Mouse (Mus musculus) forebrain, embryonic 16.5 days (tissue): ENCODE measurements around the gene Ift22. TPM values are rescaled to one million over a fixed set of nuclear protein-coding genes. Genes with fewer than 3 reads are reported as not detected.
"Not testable (repeated sequence)": the region's sequence is repeated elsewhere in the genome, so short reads cannot be mapped to it uniquely, and the experiment has no call there.

Experiments
- ATAC-seq: fragments of 200-750 bp; cut with Nextera tagmentation; 2 replicates; pipeline ENCODE4 v1.8.0; 2017; ENCODE audit warnings: mild to moderate bottlenecking, moderate library complexity
- H3K27ac ChIP-seq: fragments of 300-500 bp; sonication (generic); 2 replicates; pipeline ENCODE4 v1.5.1; 2014; ENCODE audit warnings: low read length, control low read depth
- H3K27me3 ChIP-seq: fragments of 300-500 bp; sonication (generic); replicated peaks from 2 replicates; pipeline ENCODE4 v1.6.1; 2014; ENCODE audit warnings: low read length; ENCODE audit not compliant: control insufficient read depth, insufficient read depth
- H3K36me3 ChIP-seq: fragments of 300-500 bp; sonication (generic); 2 replicates; pipeline ENCODE4 v1.6.1; 2014; ENCODE audit not compliant: control insufficient read depth, insufficient read depth
- H3K4me1 ChIP-seq: fragments of 300-500 bp; sonication (generic); replicated peaks from 2 replicates; pipeline ENCODE4 v1.6.1; 2014; ENCODE audit warnings: low read length; ENCODE audit not compliant: control insufficient read depth, insufficient read depth
- H3K4me2 ChIP-seq: fragments of 300-500 bp; sonication (generic); 2 replicates; pipeline ENCODE4 v1.6.1; 2014; ENCODE audit warnings: mild to moderate bottlenecking, low read length, control low read depth
- H3K4me3 ChIP-seq: fragments of 300-500 bp; sonication (generic); replicated peaks from 2 replicates; pipeline ENCODE4 v1.5.1; 2014; ENCODE audit warnings: mild to moderate bottlenecking, low read length, control low read depth
- H3K9ac ChIP-seq: fragments of 300-500 bp; sonication (generic); replicated peaks from 2 replicates; pipeline ENCODE4 v1.6.1; 2014; ENCODE audit warnings: low read depth, low read length, control low read depth
- H3K9me3 ChIP-seq: fragments of 300-500 bp; sonication (generic); 2 replicates; pipeline ENCODE4 v1.6.1; 2016; ENCODE audit warnings: low read length; ENCODE audit not compliant: control insufficient read depth
- WGBS: fragments of 180-500 bp; shearing (Covaris S2); extraction: QIAGEN DNeasy Blood & Tissue Kit; methylation state at CpG from one replicate; pipeline ENCODE4 v1.1.7; 2014; 5-methylcytosine and 5-hydroxymethylcytosine counted together
- polyA plus RNA-seq: library from polyadenylated mRNA; unstranded; fragments of >200 nt; fragmentation: Nextera tagmentation; extraction: Ambion mirVana; gene quantifications from 2 replicates; pipeline ENCODE4 v1.2.1, GENCODE M21; 2015

Gene Ift22
- polyA plus RNA-seq, 1 experiment from 2014 or later = 114 TPM

DNA sequence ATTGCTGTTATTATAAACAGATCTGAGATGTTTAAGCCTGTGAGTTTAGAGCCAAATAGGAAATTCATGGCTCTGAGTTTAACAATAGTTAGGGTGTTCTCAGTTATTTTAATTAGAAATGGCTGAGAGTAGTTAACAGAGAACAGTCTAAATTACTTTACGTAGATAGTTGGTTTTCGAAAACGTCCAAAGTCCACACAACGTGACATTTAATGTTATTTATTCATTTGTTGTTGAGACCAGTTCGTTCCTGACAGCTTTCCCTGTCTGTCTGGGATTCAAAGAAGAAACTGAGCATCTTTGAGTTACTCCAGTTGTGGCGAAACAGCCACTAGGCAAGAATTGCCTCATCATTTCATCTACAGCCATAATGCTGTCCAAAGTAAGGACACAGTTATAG lies 32.1 kb downstream of the Ift22 start:
- not testable (repeated sequence) for ATAC-seq, H3K9me3 ChIP-seq, H3K9ac ChIP-seq, H3K36me3 ChIP-seq, H3K27ac ChIP-seq, H3K4me1 ChIP-seq, H3K27me3 ChIP-seq, H3K4me2 ChIP-seq, H3K4me3 ChIP-seq
- 85% methylated on average over 6 of the region's 6 CpGs for WGBS

DNA sequence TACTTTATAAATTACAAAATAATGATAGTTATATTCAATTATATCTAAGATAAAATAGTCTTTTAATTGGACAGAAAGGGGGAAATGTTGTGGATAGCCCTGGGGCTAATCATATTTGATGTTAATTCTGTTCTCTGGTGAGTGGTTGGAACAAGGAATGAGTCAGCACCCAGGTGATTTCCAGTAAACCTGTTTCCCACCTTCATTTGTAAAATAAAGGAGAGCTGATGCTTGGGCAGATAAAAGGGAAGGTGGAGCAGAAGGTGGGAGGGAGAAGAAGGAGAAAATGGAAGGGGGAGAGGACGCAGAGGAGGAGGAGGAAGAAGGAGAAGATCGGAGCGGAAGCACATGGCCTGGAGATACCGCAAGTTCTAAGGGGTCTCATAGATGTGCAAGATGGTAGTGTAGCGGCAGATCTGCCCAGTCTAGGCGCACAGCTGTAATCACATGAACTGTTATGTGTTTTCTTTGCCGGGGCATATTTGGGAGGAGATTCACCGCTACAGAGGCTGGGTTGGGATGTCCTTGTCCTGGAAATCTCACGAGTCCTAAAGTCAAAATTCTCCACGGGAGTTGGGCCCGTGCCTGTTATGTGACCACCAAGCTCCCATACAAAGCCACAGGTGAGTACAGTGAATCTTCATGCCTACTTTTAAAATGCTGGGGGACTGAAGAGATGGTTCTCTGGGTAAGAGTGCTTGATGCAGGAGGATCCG lies 33.1 kb downstream of the Ift22 start:
- no peaks in the 10 kb centered on the region for H3K27me3 ChIP-seq
- no peak overlapping the region for H3K4me2 ChIP-seq
- 93% methylated on average over 12 of the region's 12 CpGs for WGBS
- no peak overlapping the region for H3K9ac ChIP-seq
- H3K36me3 ChIP-seq = no peaks in the 10 kb centered on the region
- no peak for ATAC-seq
- no peak overlapping the region for H3K4me3 ChIP-seq
- no peaks in the 10 kb centered on the region for H3K9me3 ChIP-seq
- H3K27ac ChIP-seq = no peak overlapping the region
- no peaks in the 10 kb centered on the region for H3K4me1 ChIP-seq

DNA sequence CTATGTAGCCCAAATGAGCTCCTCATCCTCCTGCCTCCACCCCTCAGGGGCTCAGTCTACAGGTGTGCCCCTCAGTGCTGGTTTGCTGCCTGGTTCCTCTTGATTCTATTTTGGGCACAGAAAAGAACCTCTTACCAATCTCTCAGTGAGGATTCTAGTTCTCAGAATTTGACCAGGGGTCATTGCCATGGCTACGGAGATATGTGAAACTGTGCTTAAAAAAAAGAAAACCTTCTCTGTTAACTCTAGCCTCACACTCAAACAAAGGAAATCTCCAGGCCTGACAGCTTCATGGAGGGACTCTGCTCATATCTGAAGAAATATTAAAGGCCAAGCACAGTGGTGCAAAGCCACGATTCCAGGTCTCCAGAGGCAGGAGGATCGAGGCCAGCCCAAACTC lies 34.8 kb downstream of the Ift22 start:
- 89% methylated on average over 3 of the region's 3 CpGs for WGBS
- no peak for ATAC-seq
- H3K27ac ChIP-seq = no peak overlapping the region
- no peaks in the 10 kb centered on the region for H3K9me3 ChIP-seq
- no peak overlapping the region for H3K9ac ChIP-seq
- H3K36me3 ChIP-seq = no peaks in the 10 kb centered on the region
- no peaks in the 10 kb centered on the region for H3K27me3 ChIP-seq
- H3K4me1 ChIP-seq = no peaks in the 10 kb centered on the region
- no peak overlapping the region for H3K4me3 ChIP-seq
- H3K4me2 ChIP-seq = no peak overlapping the region

DNA sequence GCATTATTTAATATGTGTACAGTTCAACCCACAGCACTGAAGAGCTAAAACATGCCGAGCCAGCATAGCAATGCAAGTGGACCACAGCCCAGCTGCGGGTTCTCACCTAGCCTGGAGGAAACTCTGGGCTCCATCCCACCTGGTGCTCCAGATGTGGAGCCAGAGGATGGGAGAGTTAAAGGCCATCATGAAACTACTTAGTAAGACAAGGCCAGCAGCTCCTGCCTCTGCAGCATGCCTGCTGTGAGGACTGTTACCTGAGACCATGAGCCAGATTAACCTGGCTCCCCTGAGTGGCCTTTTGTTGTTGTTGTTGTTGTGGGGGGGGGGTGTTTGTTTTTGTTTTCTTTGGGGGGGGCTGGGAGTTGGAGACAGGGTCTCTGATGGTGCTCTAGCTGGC lies 35.4 kb downstream of the Ift22 start:
- Histone ChIP-seq H3K9ac (no peak overlapping the region), H3K9me3 (no peaks in the 10 kb centered on the region), H3K4me2 (no peak overlapping the region), H3K36me3 (no peaks in the 10 kb centered on the region), H3K27me3 (no peaks in the 10 kb centered on the region), H3K4me3 (no peak overlapping the region), H3K4me1 (no peaks in the 10 kb centered on the region), H3K27ac (no peak overlapping the region)
- ATAC-seq = no peak
- WGBS = 85% methylated on average over 2 of the region's 2 CpGs

DNA sequence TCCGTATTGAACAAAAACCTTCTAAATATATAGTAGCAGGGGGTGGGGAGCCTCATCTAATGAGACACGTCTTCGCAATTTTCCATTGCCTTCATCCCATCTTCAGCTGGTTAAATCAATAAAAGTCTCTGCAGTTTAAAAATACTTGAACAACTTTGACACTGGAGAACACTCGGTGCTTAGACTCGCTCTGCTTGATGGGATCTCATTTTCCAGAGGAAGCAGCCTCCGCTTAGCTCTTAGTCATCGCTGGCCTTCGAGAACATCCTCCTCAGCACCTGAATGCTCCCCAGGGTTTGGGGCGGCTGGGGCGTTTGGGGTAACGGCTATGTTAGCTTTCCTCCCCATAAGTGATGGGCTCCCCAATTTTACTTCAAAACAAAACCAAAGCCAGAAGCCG lies 37.1 kb downstream of the Ift22 start:
- ATAC-seq = no peak
- Histone ChIP-seq H3K9me3 (no peaks in the 10 kb centered on the region), H3K27me3 (no peaks in the 10 kb centered on the region), H3K9ac (no peak overlapping the region), H3K36me3 (no peaks in the 10 kb centered on the region), H3K4me2 (no peak overlapping the region), H3K4me1 (no peaks in the 10 kb centered on the region), H3K27ac (no peak overlapping the region), H3K4me3 (no peak overlapping the region)
- whole genome bisulfite sequencing = 87% methylated on average over 12 of the region's 12 CpGs

DNA sequence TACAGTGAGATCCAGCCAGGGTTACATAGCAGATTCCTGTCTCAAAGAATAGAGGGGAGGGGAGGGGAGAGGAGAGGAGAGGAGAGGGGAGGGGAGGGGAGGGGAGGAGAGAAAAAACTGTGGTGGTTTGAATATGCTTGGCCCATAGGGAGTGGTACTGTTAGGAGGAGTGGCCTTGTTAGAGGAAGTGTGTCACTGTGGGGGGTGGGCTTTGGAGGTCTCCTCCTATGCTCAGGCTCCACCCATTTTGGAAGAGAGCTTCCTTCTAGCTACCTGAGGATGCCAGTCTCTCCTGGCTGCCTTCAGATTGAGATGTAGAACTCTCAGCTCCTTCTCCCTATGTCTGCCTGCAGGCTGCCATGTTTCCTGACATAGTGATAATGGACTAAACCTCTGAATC lies 39.9 kb downstream of the Ift22 start:
- no peak for ATAC-seq
- Histone ChIP-seq H3K9ac (no peak overlapping the region), H3K36me3 (no peaks in the 10 kb centered on the region), H3K27ac (no peak overlapping the region), H3K4me2 (no peak overlapping the region), H3K9me3 (no peaks in the 10 kb centered on the region), H3K27me3 (no peaks in the 10 kb centered on the region), H3K4me1 (no peaks in the 10 kb centered on the region), H3K4me3 (no peak overlapping the region)

DNA sequence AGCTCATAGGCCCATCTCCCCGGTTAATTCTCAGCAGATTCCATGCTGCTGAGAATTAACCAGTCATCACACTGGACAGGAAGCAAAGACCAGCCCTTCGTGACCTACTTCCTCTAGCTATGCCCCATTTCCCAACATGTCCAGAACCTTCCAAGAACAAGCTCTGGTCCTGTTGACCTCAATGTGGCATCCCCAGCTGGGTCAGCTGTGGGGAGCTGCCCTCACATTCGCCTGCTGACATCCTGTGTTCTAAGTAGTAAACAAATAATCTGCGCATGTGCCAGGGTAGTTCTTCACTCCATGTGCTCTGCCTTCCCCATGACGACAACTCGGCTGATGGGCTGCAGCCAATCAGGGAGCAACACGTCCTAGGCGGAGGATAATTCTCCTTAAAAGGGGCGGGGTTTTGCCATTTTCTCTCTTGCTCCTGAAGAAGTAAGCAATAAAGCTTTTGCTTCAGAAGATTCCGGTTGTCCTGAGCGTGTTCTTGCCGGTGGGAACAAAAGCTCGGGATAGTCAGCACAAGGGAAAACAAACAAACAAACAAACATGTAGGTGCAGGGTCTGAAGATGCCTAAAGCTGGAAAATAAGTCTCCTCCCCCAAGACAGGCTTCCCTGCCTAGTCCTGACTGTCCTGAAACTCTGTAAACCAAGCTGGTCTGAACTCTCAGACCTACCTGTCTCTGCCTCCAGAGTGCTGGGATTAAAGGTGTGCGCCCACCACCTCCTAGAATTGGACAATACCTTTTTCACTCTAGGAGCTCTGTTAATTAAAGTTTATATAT lies 41.8 kb downstream of the Ift22 start:
- ATAC-seq, H3K4me3 ChIP-seq, H3K9ac ChIP-seq, H3K9me3 ChIP-seq, H3K4me2 ChIP-seq, H3K27me3 ChIP-seq, H3K36me3 ChIP-seq, H3K27ac ChIP-seq: not testable (repeated sequence)
- 80% methylated on average over 14 of the region's 14 CpGs for WGBS
- peaks cover 11% of the 10 kb centered on the region for H3K4me1 ChIP-seq

DNA sequence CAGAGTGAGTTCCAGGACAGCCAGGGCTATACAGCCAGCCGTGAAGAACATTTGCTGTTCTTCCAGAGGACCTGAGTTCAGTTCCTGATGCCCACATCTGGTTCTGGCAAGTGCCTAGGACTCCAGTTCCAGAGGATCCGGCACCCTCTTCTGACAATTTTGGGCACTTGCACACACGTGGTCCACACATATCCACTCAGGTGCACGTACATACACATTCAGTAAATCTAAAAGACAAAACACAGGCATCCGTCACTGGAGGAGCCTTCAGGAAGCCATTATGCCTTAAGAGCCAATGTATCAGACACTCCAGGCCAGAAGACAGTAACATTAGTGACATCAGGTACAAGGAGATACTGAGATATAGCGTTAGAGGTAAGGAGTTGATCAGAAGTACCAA lies 42.6 kb downstream of the Ift22 start:
- Histone ChIP-seq H3K4me2 (no peak overlapping the region), H3K27ac (no peak overlapping the region), H3K9me3 (no peaks in the 10 kb centered on the region), H3K9ac (no peak overlapping the region), H3K4me1 (peaks cover 16% of the 10 kb centered on the region), H3K27me3 (no peaks in the 10 kb centered on the region), H3K36me3 (no peaks in the 10 kb centered on the region), H3K4me3 (no peak overlapping the region)
- WGBS = 95% methylated on average over 6 of the region's 6 CpGs
- no peak for ATAC-seq

DNA sequence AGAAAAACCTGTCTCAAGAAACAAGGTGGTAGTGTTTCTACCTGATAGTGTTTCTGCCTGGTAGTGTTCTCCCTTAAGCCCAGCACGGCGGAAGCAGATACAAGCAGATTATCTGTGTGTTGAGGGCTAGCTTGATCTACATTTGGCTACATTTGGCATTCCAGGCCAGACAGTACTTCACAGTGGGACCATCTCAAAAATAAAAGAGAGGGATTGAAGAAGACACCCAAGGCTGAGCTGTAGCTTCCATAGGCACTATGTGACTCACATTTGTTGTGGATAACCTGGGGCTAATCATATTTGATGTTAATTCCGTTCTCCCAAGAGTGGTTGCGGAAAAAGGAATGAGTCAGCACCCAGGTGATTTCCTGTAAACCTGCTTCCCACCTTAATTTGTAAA lies 44.2 kb downstream of the Ift22 start:
- no peak for ATAC-seq
- no peak overlapping the region for H3K27ac ChIP-seq
- no peak overlapping the region for H3K9ac ChIP-seq
- no peaks in the 10 kb centered on the region for H3K9me3 ChIP-seq
- no peaks in the 10 kb centered on the region for H3K27me3 ChIP-seq
- H3K4me2 ChIP-seq = no peak overlapping the region
- H3K4me1 ChIP-seq = peaks cover 19% of the 10 kb centered on the region
- H3K36me3 ChIP-seq = no peaks in the 10 kb centered on the region
- no peak overlapping the region for H3K4me3 ChIP-seq
- 81% methylated on average over 4 of the region's 4 CpGs for WGBS
